Mouse (Mus musculus) embryo, embryonic 10.5 days (tissue): ENCODE measurements around the gene Lmo2.
A peak's percentile ranks its signal among the peaks of the same experiment; 100 is the strongest.

Experiments used
- DNase-seq: peaks from one replicate; pipeline ENCODE4 v3.0.0-alpha.2; 2015; ENCODE audit warnings: low spot score

Gene Lmo2

GRCm38 (mm10) chr2:103957649-103958546 lies at the start of gene Lmo2:
Gene Lmo2, plus strand, starts transcription at chr2:103957986.
- DNase-seq = no peak

GRCm38 (mm10) chr2:103910601-103911000 lies 47.2 kb upstream of the Lmo2 start:
- DNase-seq = no peak

- no peak for DNase-seq
These were observed 45.1 kb upstream of the Lmo2 start for GRCm38 (mm10) chr2:103912481-103913251.

GRCm38 (mm10) chr2:103913252-103913650 lies 44.5 kb upstream of the Lmo2 start:
- DNase-seq = no peak

GRCm38 (mm10) chr2:103916069-103916468 lies 41.7 kb upstream of the Lmo2 start:
- DNase-seq = no peak

- no peak for DNase-seq
These were observed 40.4 kb upstream of the Lmo2 start for GRCm38 (mm10) chr2:103917375-103917774.

- no peak for DNase-seq
These were observed 39.4 kb upstream of the Lmo2 start for GRCm38 (mm10) chr2:103918375-103918774.

GRCm38 (mm10) chr2:103919488-103919887 lies 38.3 kb upstream of the Lmo2 start:
- DNase-seq = no peak

GRCm38 (mm10) chr2:103926586-103927113 lies 31.1 kb upstream of the Lmo2 start:
- no peak for DNase-seq

GRCm38 (mm10) chr2:103927610-103928145 lies 30.1 kb upstream of the Lmo2 start:
- DNase-seq = peak; percentile 13

GRCm38 (mm10) chr2:103930306-103931019 lies 27.3 kb upstream of the Lmo2 start:
- peak; percentile 26 for DNase-seq

- no peak for DNase-seq
These were observed 26.3 kb upstream of the Lmo2 start for GRCm38 (mm10) chr2:103931511-103931911.

GRCm38 (mm10) chr2:103932025-103932424 lies 25.8 kb upstream of the Lmo2 start:
- no peak for DNase-seq

- DNase-seq = no peak
These were observed 25.3 kb upstream of the Lmo2 start for GRCm38 (mm10) chr2:103932480-103932879.

GRCm38 (mm10) chr2:103934270-103934669 lies 23.5 kb upstream of the Lmo2 start:
- no peak for DNase-seq

- no peak for DNase-seq
These were observed 23.1 kb upstream of the Lmo2 start for GRCm38 (mm10) chr2:103934670-103935069.

- no peak for DNase-seq
These were observed 21.9 kb upstream of the Lmo2 start for GRCm38 (mm10) chr2:103935691-103936435.

- DNase-seq = no peak
These were observed 21.1 kb upstream of the Lmo2 start for GRCm38 (mm10) chr2:103936666-103937065.

GRCm38 (mm10) chr2:103937670-103938069 lies 20.1 kb upstream of the Lmo2 start:
- no peak for DNase-seq

GRCm38 (mm10) chr2:103938573-103938972 lies 19.2 kb upstream of the Lmo2 start:
- no peak for DNase-seq

GRCm38 (mm10) chr2:103939003-103939402 lies 18.8 kb upstream of the Lmo2 start:
- DNase-seq = no peak
